Mouse (Mus musculus) CH12.LX (cell line): ENCODE data around the gene Dhx37.

Experiments used
- CTCF ChIP-seq, 2 experiments: IDR thresholded peaks in 1 of 2; conservative IDR thresholded peaks in 1 of 2; 2 replicates each; pipeline ENCODE4 v1.5.1; 2011 to 2012; ENCODE audit warnings: low read depth in 2 of 2, low read length in 2 of 2, improper control_type of control experiment in 1 of 2, inconsistent platforms in 1 of 2, mild to moderate bottlenecking in 1 of 2, moderate library complexity in 1 of 2
- EP300 ChIP-seq: IDR thresholded peaks from 2 replicates; pipeline ENCODE4 v1.6.1; 2011; ENCODE audit warnings: low read length, improper control_type of control experiment
- ETS1 ChIP-seq: conservative IDR thresholded peaks from 2 replicates; pipeline ENCODE4 v1.6.1; 2012; ENCODE audit warnings: low read depth, mild to moderate bottlenecking, inconsistent platforms, low read length, improper control_type of control experiment, moderate library complexity
- MAX ChIP-seq: IDR thresholded peaks from 2 replicates; pipeline ENCODE4 v1.6.1; 2011; ENCODE audit warnings: low read length, improper control_type of control experiment
- POLR2A ChIP-seq: IDR thresholded peaks from 2 replicates; pipeline ENCODE4 v1.6.1; 2011; ENCODE audit warnings: low read depth, mild to moderate bottlenecking, improper control_type of control experiment, low read length
- SIN3A ChIP-seq: IDR thresholded peaks from 2 replicates; pipeline ENCODE4 v1.6.1; 2012; ENCODE audit warnings: low read length, improper control_type of control experiment, inconsistent platforms
- TCF12 ChIP-seq: IDR thresholded peaks from 2 replicates; pipeline ENCODE4 v1.6.1; 2014; ENCODE audit warnings: low read depth, mild to moderate bottlenecking, inconsistent platforms, low read length, improper control_type of control experiment
- USF1 ChIP-seq: IDR thresholded peaks from 2 replicates; pipeline ENCODE4 v1.6.1; 2014; ENCODE audit warnings: low read depth, mild to moderate bottlenecking, inconsistent platforms, low read length, improper control_type of control experiment

GRCm38 (mm10) chr5:125388358-125389092 is 45.4 kb downstream of the Dhx37 start:
- TF ChIP-seq EP300 (no peak), CTCF (conservative IDR thresholded peaks at IDR 0.05 in 1 of 2, IDR thresholded peaks at IDR 0.05 in 1 of 2; ENCODE audit: low read depth in 2 of 2, low read length in 2 of 2) (no peak), SIN3A (no peak), USF1 (no peak), MAX (no peak), ETS1 (no peak), TCF12 (no peak), POLR2A (no peak; the same call in 1 of the 2 replicates)
